Mouse (Mus musculus) cerebellum, adult 2 months (tissue): Measurements from ENCODE around the gene Fryl.

Experiments
- CTCF ChIP-seq: fragments of 200-500 bp; IDR thresholded peaks from 2 replicates; pipeline ENCODE4 v1.5.1; 2011; ENCODE audit warnings: low read depth, mild to moderate bottlenecking, control low read depth, low read length, moderate library complexity, borderline replicate concordance; ENCODE audit not compliant: insufficient read depth
- POLR2A ChIP-seq: fragments of 200-500 bp; IDR thresholded peaks from 2 replicates; pipeline ENCODE4 v1.6.1; 2011; ENCODE audit warnings: low read length, control low read depth, borderline replicate concordance; ENCODE audit not compliant: insufficient read depth

DNA sequence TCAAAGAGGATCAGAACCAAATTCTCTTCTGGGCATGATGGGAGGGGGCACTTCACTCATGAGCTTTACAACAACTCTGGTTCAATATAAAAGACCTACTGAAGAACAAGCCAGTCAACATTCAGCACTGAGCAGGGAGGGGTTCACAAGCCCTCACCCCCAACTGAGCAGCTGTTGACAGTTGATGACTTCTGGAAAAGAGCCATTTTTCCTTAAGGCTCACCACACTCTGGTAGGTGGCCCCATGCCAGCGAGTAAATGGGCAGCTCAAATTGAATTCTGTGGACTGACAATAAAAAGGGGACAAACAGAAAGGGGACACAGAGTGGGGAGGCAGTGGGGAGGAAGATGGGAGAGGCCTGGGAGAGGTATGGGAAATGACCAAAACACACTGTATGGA, 85.2 kb downstream of the Fryl start:
- TF ChIP-seq CTCF: no peak
- no peak for TF ChIP-seq POLR2A
